Mouse (Mus musculus): Measurements from ENCODE around the gene Zfp384.

GRCm38 (mm10) chr6:125063906-125064305 lies 55.0 kb downstream of the Zfp384 start:
- no peak for TF ChIP-seq CTCF (IDR thresholded peaks at IDR 0.05)
- no peak for TF ChIP-seq EP300 (IDR thresholded peaks at IDR 0.05)
